Mouse (Mus musculus) kidney, postnatal 0 days (tissue): Measurements from ENCODE around the gene Echdc2. TPM values are rescaled to one million over a fixed set of nuclear protein-coding genes. Genes with fewer than 3 reads are reported as not detected.

ENCODE experiments used
- ATAC-seq: fragments of 200-750 bp; cut with Nextera tagmentation; replicated peaks from 2 replicates; pipeline ENCODE4 v1.8.0; 2017; ENCODE audit warnings: low read depth, moderate number of reproducible peaks, moderate TSS enrichment, moderate library complexity; ENCODE audit not compliant: low FRiP score
- DNase-seq: peaks from one replicate; pipeline ENCODE4 v3.0.0-alpha.2; 2016; ENCODE audit warnings: low spot score
- H3K27ac ChIP-seq: fragments of 300-500 bp; sonication (generic); 2 replicates; pipeline ENCODE4 v1.5.1; 2014; ENCODE audit warnings: mild to moderate bottlenecking
- H3K27me3 ChIP-seq: fragments of 300-500 bp; sonication (generic); 2 replicates; pipeline ENCODE4 v1.6.1; 2014; ENCODE audit warnings: low read length, mixed read lengths; ENCODE audit not compliant: insufficient read depth
- H3K36me3 ChIP-seq: fragments of 300-500 bp; sonication (generic); 2 replicates; pipeline ENCODE4 v1.6.1; 2014; ENCODE audit warnings: low read length, mixed read lengths; ENCODE audit not compliant: insufficient read depth
- H3K4me1 ChIP-seq: fragments of 300-500 bp; sonication (generic); replicated peaks from 2 replicates; pipeline ENCODE4 v1.6.1; 2014; ENCODE audit warnings: antibody characterized with exemption, low read length, mixed read lengths; ENCODE audit not compliant: insufficient read depth
- H3K4me2 ChIP-seq: fragments of 300-500 bp; sonication (generic); 2 replicates; pipeline ENCODE4 v1.6.1; 2014; ENCODE audit warnings: mild to moderate bottlenecking, low read length, moderate library complexity, mixed read lengths
- H3K4me3 ChIP-seq: fragments of 300-500 bp; sonication (generic); replicated peaks from 2 replicates; pipeline ENCODE4 v1.5.1; 2014; ENCODE audit warnings: low read depth, low read length
- H3K9ac ChIP-seq: fragments of 300-500 bp; sonication (generic); 2 replicates; pipeline ENCODE4 v1.6.1; 2014; ENCODE audit warnings: low read depth, low read length
- H3K9me3 ChIP-seq: fragments of 300-500 bp; sonication (generic); replicated peaks from 2 replicates; pipeline ENCODE4 v1.6.1; 2016; ENCODE audit warnings: low read length, inconsistent platforms, mixed read lengths
- CTCF ChIP-seq: IDR thresholded peaks from 2 replicates; pipeline ENCODE4 v1.5.1; 2016; ENCODE audit warnings: antibody characterized with exemption, low read depth, mild to moderate bottlenecking, moderate library complexity
- WGBS: fragments of 180-500 bp; shearing (Covaris S2); extraction: QIAGEN DNeasy Blood & Tissue Kit; methylation state at CpG from one replicate; pipeline ENCODE4 v1.1.7; 2014; 5-methylcytosine and 5-hydroxymethylcytosine counted together
- polyA plus RNA-seq: library from polyadenylated mRNA; unstranded; fragments of >200 nt; fragmentation: Nextera tagmentation; extraction: Ambion mirVana; gene quantifications from 2 replicates; pipeline ENCODE4 v1.2.1, GENCODE M21; 2015

The Echdc2 gene
- polyA plus RNA-seq, 1 experiment from 2014 or later = 44.6 TPM

DNA sequence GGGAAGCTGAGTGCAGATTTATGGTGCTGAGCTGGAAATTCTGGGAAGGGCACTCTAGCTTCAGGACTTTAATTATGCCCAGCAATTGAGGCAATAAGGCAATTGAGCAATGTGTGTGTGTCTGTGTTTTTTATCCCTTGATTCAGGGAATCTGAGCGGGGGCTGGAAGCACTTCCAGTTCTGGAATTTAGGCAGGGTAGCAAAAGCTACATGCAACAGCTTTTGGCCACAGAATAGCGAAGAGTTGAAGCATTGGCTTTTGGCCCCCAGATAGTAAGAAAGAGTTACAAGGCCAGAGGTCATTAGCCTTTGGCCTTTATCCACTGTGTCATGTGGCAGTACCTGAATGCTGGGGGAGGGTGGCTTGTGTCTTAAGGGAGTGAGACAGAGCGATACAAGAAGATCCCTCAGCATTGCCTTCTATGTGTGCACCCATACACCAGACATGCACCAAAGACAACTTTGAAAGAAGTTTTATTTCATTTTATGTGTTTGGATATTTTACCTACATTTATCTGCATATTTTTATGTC is 60.2 kb downstream of the Echdc2 start:
- H3K27ac ChIP-seq = no peak overlapping the region
- ATAC-seq = no peak
- no peaks in the 10 kb centered on the region for H3K36me3 ChIP-seq
- no peak for DNase-seq
- WGBS = 35% methylated on average over 3 of the region's 3 CpGs
- H3K9ac ChIP-seq = no peak overlapping the region
- no peak overlapping the region for H3K4me2 ChIP-seq
- H3K4me1 ChIP-seq = no peaks in the 10 kb centered on the region
- H3K27me3 ChIP-seq = no peaks in the 10 kb centered on the region
- no peak overlapping the region for H3K4me3 ChIP-seq
- TF ChIP-seq CTCF = no peak
- H3K9me3 ChIP-seq = no peaks in the 10 kb centered on the region

Other genes starting within 250 kb of the Echdc2 start
- gene Cpt2, start 241.8 kb upstream of the Echdc2 start, polyA plus RNA-seq = 82.8 and 94.0 TPM in 2 replicates
- 0.05 TPM in 1 of 2 replicates, not detected in the other for gene Slc1a7, start 197.1 kb upstream of the Echdc2 start, polyA plus RNA-seq
- gene Podn, start 69.0 kb upstream of the Echdc2 start, polyA plus RNA-seq = 1.2 and 1.4 TPM in 2 replicates
- 363 and 369 TPM in 2 replicates for gene Scp2, start 20.4 kb upstream of the Echdc2 start, polyA plus RNA-seq
- gene Zyg11a, start 52.6 kb downstream of the Echdc2 start, polyA plus RNA-seq = 0.05 TPM in 1 of 2 replicates, not detected in the other
- gene Zyg11b, start 135.7 kb downstream of the Echdc2 start, polyA plus RNA-seq = 7.4 and 7.5 TPM in 2 replicates
- gene Coa7, start 162.7 kb downstream of the Echdc2 start, polyA plus RNA-seq = 66.6 and 66.8 TPM in 2 replicates
- 0.66 and 0.70 TPM in 2 replicates for gene Shisal2a, start 217.9 kb downstream of the Echdc2 start, polyA plus RNA-seq
- gene Gpx7, start 241.5 kb downstream of the Echdc2 start, polyA plus RNA-seq = 60.4 and 61.1 TPM in 2 replicates